Mouse (Mus musculus) frontal cortex, postnatal 14 days (tissue): Measurements from ENCODE around the gene Mthfd2.

ENCODE experiments used
- DNase-seq, 2 experiments: peaks; one replicate each; pipeline ENCODE4 v3.0.0; 2022; ENCODE audit warnings: low spot score in 2 of 2

Mthfd2 gene

DNA sequence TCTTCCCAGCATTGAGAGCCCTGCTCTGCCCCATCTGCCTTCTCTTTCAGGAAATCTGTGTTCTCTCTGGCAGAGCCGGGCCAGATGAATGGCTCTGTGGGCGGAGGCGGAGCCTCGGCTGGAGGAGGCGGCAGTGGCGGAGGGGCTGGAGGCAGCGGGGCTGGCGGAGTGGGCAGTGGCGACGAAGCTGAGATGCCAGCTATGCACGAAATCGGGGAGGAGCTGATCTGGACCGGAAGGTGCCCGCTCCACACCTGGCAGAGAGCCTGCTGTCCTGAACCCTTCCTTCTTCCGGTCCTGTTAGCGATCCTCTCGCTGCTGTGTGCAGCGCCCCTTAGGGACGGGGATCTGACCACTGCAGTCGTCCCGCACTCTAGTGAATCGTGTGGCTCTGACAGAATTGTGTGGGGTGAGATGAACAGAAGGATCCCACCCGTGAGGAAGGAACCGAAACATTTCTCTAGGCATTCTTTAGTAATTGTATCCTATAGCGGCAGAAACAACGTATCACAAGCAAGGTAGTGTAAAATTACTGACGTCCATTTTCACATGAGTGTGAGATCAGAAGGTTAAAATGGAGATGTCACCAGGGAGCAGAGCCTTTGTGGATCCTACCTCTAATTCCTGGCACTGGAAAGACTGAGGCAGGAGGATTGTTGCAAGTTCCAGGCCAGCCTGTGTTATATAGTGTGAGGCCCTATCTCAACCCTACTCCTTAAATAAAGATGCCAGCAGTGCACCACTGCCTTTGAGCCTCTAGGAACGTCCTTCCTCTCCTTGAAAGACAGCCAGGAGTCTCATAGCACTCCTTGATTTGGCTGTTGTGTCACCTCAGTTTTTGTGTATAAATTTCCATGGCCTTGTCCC is 57.3 kb downstream of the Mthfd2 start:
- DNase-seq = peak; percentile 69 to 81

DNA sequence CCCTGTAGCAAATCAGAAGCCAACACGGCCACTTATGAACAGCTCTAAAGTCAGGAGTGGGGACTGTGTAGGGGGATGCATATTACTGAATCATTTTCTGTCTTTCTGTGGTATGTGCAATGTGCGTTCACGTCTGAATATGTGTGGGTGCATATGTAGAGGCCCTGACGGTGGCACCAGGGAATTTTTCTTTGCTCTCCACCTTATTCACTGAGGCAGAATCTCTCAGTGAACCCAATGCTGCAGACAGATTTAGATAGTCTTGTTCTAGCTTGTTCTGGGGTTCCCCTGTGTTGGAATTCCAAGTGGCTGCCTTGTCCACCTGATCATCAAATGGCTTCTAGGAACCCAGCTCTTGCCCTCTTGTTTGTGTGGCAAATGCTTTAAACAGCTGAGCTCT is 58.1 kb downstream of the Mthfd2 start:
- DNase-seq = no peak

DNA sequence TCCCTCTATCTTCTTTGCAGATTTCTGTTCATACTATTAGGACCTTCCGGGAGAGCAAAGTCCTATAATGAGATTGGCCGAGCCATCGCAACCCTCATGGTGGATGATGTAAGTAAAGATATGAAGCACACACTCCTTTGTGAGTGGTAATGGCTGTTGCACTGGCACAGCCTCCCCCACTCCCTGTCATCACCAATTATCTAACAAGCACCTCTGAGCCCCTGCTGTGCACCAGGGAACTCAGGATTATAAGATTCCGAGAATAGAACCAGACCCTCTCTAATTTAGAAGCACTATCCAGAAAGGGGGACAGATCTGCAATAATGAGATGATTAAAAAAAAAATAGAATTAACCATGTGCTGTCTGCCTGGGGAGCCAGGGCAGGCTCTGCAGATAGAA is 60.1 kb downstream of the Mthfd2 start:
- no peak for DNase-seq

DNA sequence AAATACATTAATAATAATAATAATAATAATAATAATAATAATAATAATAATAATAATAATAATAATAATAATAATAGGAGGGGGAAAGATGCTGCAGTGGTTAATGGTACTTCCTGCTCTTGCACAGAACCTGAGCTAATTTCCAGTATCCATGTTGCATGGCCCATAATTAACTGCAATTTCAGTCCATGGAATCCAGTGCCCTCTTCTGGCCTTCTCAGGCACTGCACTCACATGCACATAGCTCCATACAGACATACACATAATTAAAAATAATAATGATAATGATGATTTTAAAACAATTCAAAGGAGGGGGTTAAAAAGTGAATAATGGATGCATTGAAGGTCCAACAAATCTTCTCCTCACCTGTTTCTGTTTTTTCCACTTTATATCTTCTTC is 60.5 kb downstream of the Mthfd2 start:
- DNase-seq = no peak

DNA sequence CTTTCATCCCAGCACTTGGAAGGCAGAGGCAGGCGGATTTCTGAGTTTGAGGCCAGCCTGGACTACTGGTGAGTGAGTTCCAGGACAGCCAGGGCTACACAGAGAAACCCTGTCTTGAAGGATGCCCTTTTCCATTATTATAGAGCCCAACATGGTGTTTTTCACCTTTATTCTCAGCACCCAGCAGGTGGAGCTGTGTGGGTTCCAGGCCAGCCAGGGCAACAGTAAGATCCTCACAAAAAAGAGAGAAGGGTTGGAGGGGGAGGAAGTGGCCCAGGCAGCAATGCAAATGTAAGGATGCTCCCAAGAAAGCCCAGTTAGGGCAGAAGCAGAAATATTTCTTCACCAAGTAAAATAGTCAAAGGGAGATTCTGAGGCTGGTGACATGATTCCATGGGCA is 61.2 kb downstream of the Mthfd2 start:
- DNase-seq = no peak
